Mouse (Mus musculus) MEL (cell line): Measurements from ENCODE around the gene Ddn.

Source experiments
- CHD1 ChIP-seq: IDR thresholded peaks from 2 replicates; pipeline ENCODE4 v1.6.1; 2012; ENCODE audit warnings: low read depth, mild to moderate bottlenecking, inconsistent platforms, low read length, improper control_type of control experiment
- CHD2 ChIP-seq: IDR thresholded peaks from 2 replicates; pipeline ENCODE4 v1.6.1; 2011; ENCODE audit warnings: low read length, improper control_type of control experiment
- CTCF ChIP-seq, 3 experiments: IDR thresholded peaks in 2 of 3; conservative IDR thresholded peaks in 1 of 3; 2 replicates each; pipeline ENCODE4 v1.5.1; 2011 to 2012; ENCODE audit warnings: low read length in 3 of 3, low read depth in 2 of 3, mild to moderate bottlenecking in 2 of 3, improper control_type of control experiment in 1 of 3, inconsistent platforms in 1 of 3, mixed read lengths in 1 of 3, moderate library complexity in 1 of 3; ENCODE audit not compliant: control insufficient read depth in 1 of 3, insufficient read depth in 1 of 3, poor library complexity in 1 of 3, severe bottlenecking in 1 of 3
- ETS1 ChIP-seq: IDR thresholded peaks from 2 replicates; pipeline ENCODE4 v1.6.1; 2012; ENCODE audit warnings: low read depth, mild to moderate bottlenecking, inconsistent platforms, low read length, improper control_type of control experiment, moderate library complexity
- GATA1 ChIP-seq: IDR thresholded peaks from 2 replicates; pipeline ENCODE4 v1.6.1; 2011; ENCODE audit warnings: low read depth, low read length, improper control_type of control experiment
- HCFC1 ChIP-seq: IDR thresholded peaks from 2 replicates; pipeline ENCODE4 v1.6.1; 2012; ENCODE audit warnings: low read depth, mild to moderate bottlenecking, inconsistent platforms, low read length, improper control_type of control experiment, moderate library complexity
- NELFE ChIP-seq: IDR thresholded peaks from 2 replicates; pipeline ENCODE4 v1.6.1; 2011; ENCODE audit warnings: low read depth, low read length, improper control_type of control experiment
- POLR2A ChIP-seq, 2 experiments: IDR thresholded peaks; 2 replicates each; pipeline ENCODE4 v1.6.1; 2011 to 2012; ENCODE audit warnings: low read length in 2 of 2, mild to moderate bottlenecking in 2 of 2, control low read depth in 1 of 2, improper control_type of control experiment in 1 of 2, low read depth in 1 of 2, moderate library complexity in 1 of 2; ENCODE audit not compliant: control insufficient read depth in 1 of 2, insufficient read depth in 1 of 2, poor library complexity in 1 of 2
- UBTF ChIP-seq: IDR thresholded peaks from 2 replicates; pipeline ENCODE4 v1.6.1; 2012; ENCODE audit warnings: low read depth, mild to moderate bottlenecking, inconsistent platforms, low read length, improper control_type of control experiment, moderate library complexity, borderline replicate concordance; ENCODE audit not compliant: insufficient read depth
- USF1 ChIP-seq: IDR thresholded peaks from 2 replicates; pipeline ENCODE4 v1.6.1; 2014; ENCODE audit warnings: low read depth, mild to moderate bottlenecking, inconsistent platforms, low read length, improper control_type of control experiment, moderate library complexity
- USF2 ChIP-seq, 2 experiments: IDR thresholded peaks; 2 replicates each; pipeline ENCODE4 v1.6.1; 2011 to 2012; ENCODE audit warnings: improper control_type of control experiment in 2 of 2, low read length in 2 of 2, borderline replicate concordance in 1 of 2, inconsistent platforms in 1 of 2, low read depth in 1 of 2, mild to moderate bottlenecking in 1 of 2; ENCODE audit not compliant: insufficient read depth in 1 of 2
- ZC3H11A ChIP-seq: IDR thresholded peaks from 2 replicates; pipeline ENCODE4 v1.6.1; 2012; ENCODE audit warnings: low read depth, mild to moderate bottlenecking, inconsistent platforms, low read length, improper control_type of control experiment
- ZKSCAN1 ChIP-seq: IDR thresholded peaks from 2 replicates; pipeline ENCODE4 v1.6.1; 2012; ENCODE audit warnings: low read depth, mild to moderate bottlenecking, inconsistent platforms, low read length, improper control_type of control experiment, moderate library complexity

GRCm38 (mm10) chr15:98792233-98793020, 16.9 kb downstream of the Ddn start:
- TF ChIP-seq CHD1 (no peak), ZC3H11A (no peak), CTCF (IDR thresholded peaks at IDR 0.05 in 2 of 3, conservative IDR thresholded peaks at IDR 0.05 in 1 of 3; ENCODE audit: control insufficient read depth in 1 of 3, insufficient read depth in 1 of 3, low read depth in 2 of 3, low read length in 3 of 3, poor library complexity in 1 of 3, severe bottlenecking in 1 of 3) (no peak), HCFC1 (no peak), POLR2A (IDR thresholded peaks at IDR 0.05; ENCODE audit: control insufficient read depth in 1 of 2, insufficient read depth in 1 of 2, low read depth in 1 of 2, low read length in 2 of 2, poor library complexity in 1 of 2) (no peak), ETS1 (no peak), GATA1 (no peak), UBTF (no peak), USF1 (no peak), ZKSCAN1 (no peak), NELFE (no peak), CHD2 (no peak), USF2 (IDR thresholded peaks at IDR 0.05; ENCODE audit: borderline replicate concordance in 1 of 2, insufficient read depth in 1 of 2, low read depth in 1 of 2, low read length in 2 of 2) (no peak)
